Mouse (Mus musculus) brain, embryonic 14.5 days (tissue): ENCODE results near the gene Slc25a19.

ENCODE experiments used
- CTCF ChIP-seq: fragments of 200-500 bp; IDR thresholded peaks from 2 replicates; pipeline ENCODE4 v1.5.1; 2012; ENCODE audit warnings: inconsistent platforms, mild to moderate bottlenecking, moderate library complexity, borderline replicate concordance; ENCODE audit not compliant: insufficient read depth, insufficient read length; ENCODE audit errors: extremely low read depth
- POLR2A ChIP-seq: fragments of 200-500 bp; IDR thresholded peaks from 2 replicates; pipeline ENCODE4 v1.6.1; 2012; ENCODE audit warnings: mild to moderate bottlenecking, inconsistent platforms, borderline replicate concordance; ENCODE audit not compliant: poor library complexity, insufficient read depth, insufficient read length, severe bottlenecking; ENCODE audit errors: extremely low read depth

- TF ChIP-seq POLR2A (no peak), CTCF (no peak)
These were observed 27.4 kb downstream of the Slc25a19 start for GRCm38 (mm10) chr11:115600743-115601142.
